23 mouse cellular contexts compared by ENCODE assay signal in genomic region chr2:115069704-115070103, GRCm38 (mm10).
DNase-seq lines count a peak whose midpoint lies in the region; ATAC-seq and TF ChIP-seq lines count a peak whose summit lies in the region.
"Had no signal": no experiment of that assay in that cellular context is flagged by ENCODE, and none has a peak within 500 bp of the region (broad histone marks: within the 10 kb centered on the region; RNA-seq: fewer than 3 reads in every experiment).

No protein-coding gene starts in this region.

- DNase-seq in layer of hippocampus, adult 2 months (ENCODE audit: low spot score in 2 of 2) = no peak
- no peak for DNase-seq in layer of hippocampus, adult 9-11 months
- no peak for DNase-seq in midbrain, embryonic 14.5 days
- DNase-seq in brain, embryonic 14.5 days (ENCODE audit: low read depth) = peak; percentile 14
- no peak for DNase-seq in thymus, postnatal 36 days
- DNase-seq: adrenal gland, adult 8-10 months; adrenal gland, postnatal 14 days; adrenal gland, postnatal 36 days; cerebellum, adult 11 months; cerebellum, adult 18-20 months; cerebellum, adult 8-10 months; cerebellum, adult 9-11 months; cerebellum, postnatal 14 days; cerebellum, postnatal 36 days; embryo, embryonic 11 days had no signal

- TF ChIP-seq CTCF in layer of hippocampus, adult 2 months (conservative IDR thresholded peaks at IDR 0.05) = no peak
- TF ChIP-seq CTCF in brain, embryonic 14.5 days (IDR thresholded peaks at IDR 0.05; ENCODE audit: borderline replicate concordance, extremely low read depth, insufficient read depth, insufficient read length) = no peak

- WGBS in midbrain, embryonic 16.5 days = 66% methylated on average over 4 of the region's 4 CpGs
- 80% methylated on average over 4 of the region's 4 CpGs for WGBS in midbrain, embryonic 14.5 days

- H3K4me3 ChIP-seq in layer of hippocampus, adult 2 months = no peak overlapping the region
- H3K4me3 ChIP-seq in midbrain, embryonic 16.5 days (ENCODE audit: low read depth, low read length) = no peak overlapping the region
- no peak overlapping the region for H3K4me3 ChIP-seq in midbrain, embryonic 14.5 days (replicated peaks; ENCODE audit: low read depth, low read length)
- H3K4me3 ChIP-seq: embryonic facial prominence, embryonic 13.5 days; embryonic facial prominence, embryonic 15.5 days; erythroblast, embryonic 14.5 days had no signal

- no peaks in the 10 kb centered on the region for H3K27me3 ChIP-seq in midbrain, embryonic 16.5 days (ENCODE audit: control insufficient read depth, insufficient read depth, low read depth, low read length)
- no peaks in the 10 kb centered on the region for H3K27me3 ChIP-seq in midbrain, embryonic 14.5 days (ENCODE audit: control insufficient read depth, insufficient read depth, low read length)
- H3K27me3 ChIP-seq: embryonic facial prominence, embryonic 13.5 days; embryonic facial prominence, embryonic 15.5 days; Patski had no signal

- H3K36me3 ChIP-seq in midbrain, embryonic 16.5 days (ENCODE audit: control insufficient read depth, insufficient read depth, low read length) = no peaks in the 10 kb centered on the region
- no peaks in the 10 kb centered on the region for H3K36me3 ChIP-seq in midbrain, embryonic 14.5 days (ENCODE audit: control insufficient read depth, insufficient read depth, low read length)
- H3K36me3 ChIP-seq: embryonic facial prominence, embryonic 13.5 days; embryonic facial prominence, embryonic 15.5 days; G1E had no signal

- no peaks in the 10 kb centered on the region for H3K9me3 ChIP-seq in midbrain, embryonic 16.5 days (replicated peaks; ENCODE audit: control insufficient read depth, low read length, poor library complexity, severe bottlenecking)
- H3K9me3 ChIP-seq in midbrain, embryonic 14.5 days (ENCODE audit: control insufficient read depth, low read length) = no peaks in the 10 kb centered on the region
- H3K9me3 ChIP-seq: embryonic facial prominence, embryonic 13.5 days; embryonic facial prominence, embryonic 15.5 days; G1E had no signal

- no peak overlapping the region for H3K4me2 ChIP-seq in midbrain, embryonic 16.5 days (ENCODE audit: low read length)
- no peak overlapping the region for H3K4me2 ChIP-seq in midbrain, embryonic 14.5 days (ENCODE audit: low read length)
- H3K4me2 ChIP-seq: embryonic facial prominence, embryonic 13.5 days; embryonic facial prominence, embryonic 15.5 days had no signal

- H3K9ac ChIP-seq in midbrain, embryonic 16.5 days (ENCODE audit: low read depth, low read length) = no peak overlapping the region
- H3K9ac ChIP-seq in midbrain, embryonic 14.5 days (replicated peaks; ENCODE audit: low read length) = no peak overlapping the region
- H3K9ac ChIP-seq: embryonic facial prominence, embryonic 13.5 days; embryonic facial prominence, embryonic 15.5 days had no signal

- TF ChIP-seq POLR2A in brain, embryonic 14.5 days (IDR thresholded peaks at IDR 0.05; ENCODE audit: borderline replicate concordance, extremely low read depth, insufficient read depth, insufficient read length, poor library complexity, severe bottlenecking) = no peak

- H3K27ac ChIP-seq in layer of hippocampus, adult 2 months = peak overlapping the region; percentile 36; the same call in 1 of the 2 replicates
- no peak overlapping the region for H3K27ac ChIP-seq in midbrain, embryonic 16.5 days (ENCODE audit: low read length)
- H3K27ac ChIP-seq in midbrain, embryonic 14.5 days (replicated peaks; ENCODE audit: low read depth, low read length) = no peak overlapping the region
- H3K27ac ChIP-seq: embryonic facial prominence, embryonic 13.5 days; embryonic facial prominence, embryonic 15.5 days had no signal

- H3K4me1 ChIP-seq in midbrain, embryonic 16.5 days (ENCODE audit: control insufficient read depth, insufficient read depth, low read length) = no peaks in the 10 kb centered on the region
- no peaks in the 10 kb centered on the region for H3K4me1 ChIP-seq in midbrain, embryonic 14.5 days (ENCODE audit: control insufficient read depth, insufficient read depth, low read length)
- H3K4me1 ChIP-seq: embryonic facial prominence, embryonic 13.5 days; embryonic facial prominence, embryonic 15.5 days had no signal

- ATAC-seq in midbrain, embryonic 16.5 days = peak; percentile 56; the same call in 1 of the 2 replicates
- ATAC-seq in midbrain, embryonic 14.5 days (ENCODE audit: low FRiP score, low TSS enrichment) = no peak
- ATAC-seq: activated CD4-positive, CD25-positive, alpha-beta regulatory T cell, adult 4 months; forebrain, embryonic 16.5 days; Patski had no signal
